Mouse (Mus musculus) embryonic facial prominence, embryonic 12.5 days (tissue): Measurements from ENCODE around the gene Vps35l. TPM values are rescaled to one million over a fixed set of nuclear protein-coding genes. Genes with fewer than 3 reads are reported as not detected.

Experiments used
- ATAC-seq: fragments of 200-750 bp; cut with Nextera tagmentation; 2 replicates; pipeline ENCODE4 v1.8.0; 2017; ENCODE audit not compliant: insufficient number of reproducible peaks, insufficient read depth, low FRiP score, low TSS enrichment
- H3K27ac ChIP-seq: fragments of 300-500 bp; sonication (generic); 2 replicates; pipeline ENCODE4 v1.5.1; 2016; ENCODE audit warnings: mild to moderate bottlenecking
- H3K27me3 ChIP-seq: fragments of 300-500 bp; sonication (generic); 2 replicates; pipeline ENCODE4 v1.6.1; 2016; ENCODE audit warnings: mild to moderate bottlenecking, moderate library complexity
- H3K36me3 ChIP-seq: fragments of 300-500 bp; sonication (generic); 2 replicates; pipeline ENCODE4 v1.6.1; 2016; ENCODE audit warnings: mild to moderate bottlenecking
- H3K4me1 ChIP-seq: fragments of 300-500 bp; sonication (generic); 2 replicates; pipeline ENCODE4 v1.6.1; 2016
- H3K4me2 ChIP-seq: fragments of 300-500 bp; sonication (generic); replicated peaks from 2 replicates; pipeline ENCODE4 v1.6.1; 2016; ENCODE audit warnings: mild to moderate bottlenecking, moderate library complexity
- H3K4me3 ChIP-seq: fragments of 300-500 bp; sonication (generic); 2 replicates; pipeline ENCODE4 v1.5.1; 2016; ENCODE audit warnings: mild to moderate bottlenecking
- H3K9ac ChIP-seq: fragments of 300-500 bp; sonication (generic); 2 replicates; pipeline ENCODE4 v1.6.1; 2016; ENCODE audit warnings: mild to moderate bottlenecking, moderate library complexity
- H3K9me3 ChIP-seq: fragments of 300-500 bp; sonication (generic); 2 replicates; pipeline ENCODE4 v1.6.1; 2016; ENCODE audit warnings: mild to moderate bottlenecking, moderate library complexity
- WGBS: fragments of 180-500 bp; shearing (Covaris S2); methylation state at CpG from one replicate; pipeline ENCODE4 v1.1.7; 2016; 5-methylcytosine and 5-hydroxymethylcytosine counted together
- polyA plus RNA-seq: library from polyadenylated mRNA; unstranded; fragments of >200 nt; fragmentation: Nextera tagmentation; extraction: Ambion mirVana; gene quantifications from 2 replicates; pipeline ENCODE4 v1.2.1, GENCODE M21; 2016

Vps35l gene
- polyA plus RNA-seq, 1 experiment from 2014 or later = 81.1 TPM

GRCm38 (mm10) chr7:118740532-118741338 is 709 bp downstream of the Vps35l start:
- H3K9me3 ChIP-seq = no peaks in the 10 kb centered on the region

GRCm38 (mm10) chr7:118742278-118742677 is 2.3 kb downstream of the Vps35l start:
- no peak overlapping the region for H3K4me3 ChIP-seq

More at GRCm38 (mm10) chr7:118740532-118741338, 709 bp downstream of the Vps35l start:
- WGBS = 3% methylated on average over 41 of the region's 41 CpGs
- H3K27ac ChIP-seq = 0 out of 2 replicates have a peak overlapping the region, but pooled peaks have one; percentile 7
- peaks cover 13% of the 10 kb centered on the region for H3K36me3 ChIP-seq
- H3K27me3 ChIP-seq = no peaks in the 10 kb centered on the region
- peak overlapping the region; percentile 77 for H3K4me3 ChIP-seq
- H3K9ac ChIP-seq = peak overlapping the region; percentile 66
- ATAC-seq = peak; percentile 89
- peak overlapping the region; percentile 72 for H3K4me2 ChIP-seq
- H3K4me1 ChIP-seq = peaks cover 10% of the 10 kb centered on the region; the same call in 1 of the 2 replicates

GRCm38 (mm10) chr7:118744766-118745165 is 4.7 kb downstream of the Vps35l start:
- Histone ChIP-seq H3K9me3 (no peaks in the 10 kb centered on the region), H3K27me3 (no peaks in the 10 kb centered on the region), H3K4me2 (no peak overlapping the region), H3K4me1 (peaks cover 10% of the 10 kb centered on the region; the same call in 1 of the 2 replicates), H3K4me3 (no peak overlapping the region), H3K27ac (no peak overlapping the region), H3K36me3 (peaks cover 43% of the 10 kb centered on the region), H3K9ac (no peak overlapping the region)
- no peak for ATAC-seq
- WGBS = 87% methylated on average over 5 of the region's 5 CpGs

More at GRCm38 (mm10) chr7:118742278-118742677, 2.3 kb downstream of the Vps35l start:
- Histone ChIP-seq H3K27ac (no peak overlapping the region), H3K9ac (no peak overlapping the region), H3K4me1 (peaks cover 10% of the 10 kb centered on the region; the same call in 1 of the 2 replicates), H3K9me3 (no peaks in the 10 kb centered on the region), H3K4me2 (no peak overlapping the region), H3K36me3 (peaks cover 21% of the 10 kb centered on the region), H3K27me3 (no peaks in the 10 kb centered on the region)
- no peak for ATAC-seq
- WGBS = 84% methylated on average over 6 of the region's 6 CpGs

- H3K27me3 ChIP-seq = no peaks in the 10 kb centered on the region
- no peaks in the 10 kb centered on the region for H3K4me1 ChIP-seq
- no peak overlapping the region for H3K4me2 ChIP-seq
- H3K9ac ChIP-seq = no peak overlapping the region
- 92% methylated on average over 12 of the region's 12 CpGs for WGBS
- H3K9me3 ChIP-seq = no peaks in the 10 kb centered on the region
- peaks cover 74% of the 10 kb centered on the region for H3K36me3 ChIP-seq
- H3K27ac ChIP-seq = no peak overlapping the region
- ATAC-seq = no peak
- no peak overlapping the region for H3K4me3 ChIP-seq
Observed at GRCm38 (mm10) chr7:118747891-118748672, 8.1 kb downstream of the Vps35l start.

GRCm38 (mm10) chr7:118749706-118750105 is 9.7 kb downstream of the Vps35l start:
- 45% methylated on average over 8 of the region's 8 CpGs for WGBS
- no peaks in the 10 kb centered on the region for H3K4me1 ChIP-seq
- H3K27me3 ChIP-seq = no peaks in the 10 kb centered on the region
- H3K27ac ChIP-seq = no peak overlapping the region
- no peak overlapping the region for H3K4me2 ChIP-seq
- peaks cover 81% of the 10 kb centered on the region for H3K36me3 ChIP-seq
- H3K9ac ChIP-seq = no peak overlapping the region
- no peak for ATAC-seq
- H3K9me3 ChIP-seq = no peaks in the 10 kb centered on the region
- H3K4me3 ChIP-seq = no peak overlapping the region

- H3K4me1 ChIP-seq = no peaks in the 10 kb centered on the region
- no peaks in the 10 kb centered on the region for H3K27me3 ChIP-seq
- no peak overlapping the region for H3K4me3 ChIP-seq
- WGBS = 89% methylated on average over 7 of the region's 7 CpGs
- no peak overlapping the region for H3K4me2 ChIP-seq
- no peak for ATAC-seq
- H3K9me3 ChIP-seq = no peaks in the 10 kb centered on the region
- H3K36me3 ChIP-seq = peaks cover 87% of the 10 kb centered on the region
- H3K27ac ChIP-seq = no peak overlapping the region
- H3K9ac ChIP-seq = no peak overlapping the region
Observed at GRCm38 (mm10) chr7:118751625-118752024, 11.6 kb downstream of the Vps35l start.

- 82% methylated on average over 7 of the region's 7 CpGs for WGBS
- no peak overlapping the region for H3K4me2 ChIP-seq
- H3K4me3 ChIP-seq = no peak overlapping the region
- H3K9ac ChIP-seq = no peak overlapping the region
- H3K27me3 ChIP-seq = no peaks in the 10 kb centered on the region
- no peak for ATAC-seq
- peaks cover 67% of the 10 kb centered on the region for H3K36me3 ChIP-seq
- no peaks in the 10 kb centered on the region for H3K9me3 ChIP-seq
- no peak overlapping the region for H3K27ac ChIP-seq
- no peaks in the 10 kb centered on the region for H3K4me1 ChIP-seq
Observed at GRCm38 (mm10) chr7:118755756-118756155, 15.7 kb downstream of the Vps35l start.

GRCm38 (mm10) chr7:118756490-118757265 is 16.7 kb downstream of the Vps35l start:
- Histone ChIP-seq H3K36me3 (peaks cover 67% of the 10 kb centered on the region), H3K4me1 (no peaks in the 10 kb centered on the region), H3K9ac (no peak overlapping the region), H3K27me3 (no peaks in the 10 kb centered on the region), H3K27ac (no peak overlapping the region), H3K9me3 (no peaks in the 10 kb centered on the region), H3K4me3 (no peak overlapping the region), H3K4me2 (no peak overlapping the region)
- WGBS = 92% methylated on average over 24 of the region's 24 CpGs
- ATAC-seq = no peak

- H3K27me3 ChIP-seq = no peaks in the 10 kb centered on the region
- H3K36me3 ChIP-seq = peaks cover 63% of the 10 kb centered on the region
- no peak overlapping the region for H3K4me3 ChIP-seq
- no peak for ATAC-seq
- no peaks in the 10 kb centered on the region for H3K9me3 ChIP-seq
- H3K4me2 ChIP-seq = no peak overlapping the region
- H3K9ac ChIP-seq = no peak overlapping the region
- WGBS = 63% methylated on average over 4 of the region's 4 CpGs
- no peak overlapping the region for H3K27ac ChIP-seq
- no peaks in the 10 kb centered on the region for H3K4me1 ChIP-seq
Observed at GRCm38 (mm10) chr7:118758369-118758768, 18.3 kb downstream of the Vps35l start.

GRCm38 (mm10) chr7:118759372-118759771 is 19.3 kb downstream of the Vps35l start:
- no peak for ATAC-seq
- Histone ChIP-seq H3K9ac (no peak overlapping the region), H3K27me3 (no peaks in the 10 kb centered on the region)

GRCm38 (mm10) chr7:118763939-118764338 is 23.9 kb downstream of the Vps35l start:
- no peak overlapping the region for H3K4me2 ChIP-seq
- ATAC-seq = no peak
- no peak overlapping the region for H3K4me3 ChIP-seq
- WGBS = 91% methylated on average over 11 of the region's 11 CpGs
- no peaks in the 10 kb centered on the region for H3K4me1 ChIP-seq
- peaks cover 52% of the 10 kb centered on the region for H3K36me3 ChIP-seq
- H3K27me3 ChIP-seq = no peaks in the 10 kb centered on the region
- H3K27ac ChIP-seq = no peak overlapping the region
- no peaks in the 10 kb centered on the region for H3K9me3 ChIP-seq
- H3K9ac ChIP-seq = no peak overlapping the region

More at GRCm38 (mm10) chr7:118759372-118759771, 19.3 kb downstream of the Vps35l start:
- H3K36me3 ChIP-seq = peaks cover 66% of the 10 kb centered on the region
- H3K4me3 ChIP-seq = no peak overlapping the region
- H3K27ac ChIP-seq = no peak overlapping the region
- H3K9me3 ChIP-seq = no peaks in the 10 kb centered on the region
- no peak overlapping the region for H3K4me2 ChIP-seq
- WGBS = 78% methylated on average over 5 of the region's 5 CpGs
- H3K4me1 ChIP-seq = no peaks in the 10 kb centered on the region
